In the genomic region with DNA sequence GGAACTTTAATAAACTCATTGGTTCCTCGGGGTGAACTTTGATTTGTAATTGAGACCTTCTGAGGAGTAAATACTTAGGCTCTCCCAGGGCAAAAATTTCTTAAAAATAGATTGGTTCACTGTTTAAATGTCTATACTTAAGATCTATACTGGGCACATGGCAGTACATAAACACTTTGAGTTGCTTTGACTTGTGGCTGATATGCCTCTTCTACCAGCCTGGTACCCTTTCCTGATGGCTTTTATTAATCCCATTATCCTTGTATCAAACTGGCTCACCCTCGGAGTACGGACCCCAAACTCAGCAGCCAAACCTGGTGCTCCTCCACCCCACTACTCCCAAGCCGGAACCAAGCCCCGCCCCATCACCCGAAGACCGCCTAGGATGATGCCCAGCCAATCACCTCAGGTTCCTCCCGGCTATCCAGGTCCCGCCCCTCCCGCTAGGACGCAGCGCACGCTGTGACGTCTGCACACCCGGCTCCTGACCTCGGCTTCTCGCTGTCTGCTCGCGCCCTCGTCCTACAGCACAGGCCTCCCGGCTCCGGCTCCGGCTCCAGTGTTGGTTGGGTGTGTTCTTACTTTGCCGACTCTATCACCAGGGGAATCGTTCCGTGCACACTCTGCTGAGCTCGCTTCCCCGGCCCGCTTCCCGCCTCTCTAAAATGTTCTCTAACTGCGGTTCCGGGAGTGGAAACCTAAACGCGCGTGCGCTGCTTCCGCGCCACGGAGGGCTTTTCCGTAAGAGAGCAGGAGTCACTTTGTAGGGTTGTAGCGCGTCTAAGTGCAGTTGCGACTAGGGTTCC, we compare ENCODE assay signal across 8 mouse cellular contexts. TPM values are rescaled to one million over a fixed set of nuclear protein-coding genes. Genes with fewer than 3 reads are reported as not detected.
DNase-seq lines count a peak whose midpoint lies in the region; ATAC-seq and TF ChIP-seq lines count a peak whose summit lies in the region.

Gene Tmem14c (plus strand): TSS at position 464 of the 806 bp plus-strand sequence.

- peak within 1 kb of the TSS; percentile 72 to 81 for H3K4me3 ChIP-seq in ES-E14 (ENCODE audit: insufficient read depth in 1 of 2, low read depth in 1 of 2, low read length in 2 of 2, poor library complexity in 1 of 2, severe bottlenecking in 1 of 2)
- peak within 1 kb of the TSS; percentile 63 for H3K4me3 ChIP-seq in forebrain, embryonic 15.5 days
- H3K4me3 ChIP-seq in lung, adult 2 months (replicated peaks; ENCODE audit: extremely low read depth, low read depth, low read length) = peak within 1 kb of the TSS; percentile 76

- peaks cover 25% of the 10 kb centered on the region for H3K36me3 ChIP-seq in ES-E14 (ENCODE audit: control insufficient read depth, insufficient read depth, low read length, poor library complexity, severe bottlenecking)
- H3K36me3 ChIP-seq in forebrain, embryonic 15.5 days = peaks cover 37% of the 10 kb centered on the region

- peak within 1 kb of the TSS; percentile 79 for H3K4me2 ChIP-seq in forebrain, embryonic 15.5 days (replicated peaks)

- DNase-seq in ES-E14 (ENCODE audit: low read depth, low spot score) = peak; percentile 90
- peak; percentile 93 for DNase-seq in cerebellum, adult 11-12 months
- peak; percentile 90 for DNase-seq in heart, postnatal 25 days (ENCODE audit: low spot score)
- peak; percentile 94 to 96 for DNase-seq in layer of hippocampus, adult 18-20 months (ENCODE audit: low spot score in 2 of 2)
- DNase-seq in lung, adult 2 months = peak; percentile 95
- DNase-seq in thymus, adult 18-20 months = peak; percentile 89 to 92

- WGBS in forebrain, embryonic 15.5 days = 1% methylated on average over 43 of the region's 43 CpGs
- under 1% methylated on average over 43 of the region's 43 CpGs for WGBS in lung, adult 2 months

- peak; percentile 89; the same call in 1 of the 2 replicates for TF ChIP-seq POLR2A in lung, adult 2 months (IDR thresholded peaks at IDR 0.05; ENCODE audit: borderline replicate concordance, extremely low read depth, low read depth, low read length)

- H3K4me1 ChIP-seq in ES-E14 (ENCODE audit: control insufficient read depth in 2 of 2, insufficient read depth in 2 of 2, low read length in 2 of 2, poor library complexity in 1 of 2) = peaks cover 3 to 9% of the 10 kb centered on the region in 2 experiments; a peak in 3 of 4 replicates
- peaks cover 20% of the 10 kb centered on the region for H3K4me1 ChIP-seq in forebrain, embryonic 15.5 days
- peaks cover 5% of the 10 kb centered on the region for H3K4me1 ChIP-seq in lung, adult 2 months (ENCODE audit: control insufficient read depth, insufficient read depth, low read length)

- H3K9ac ChIP-seq in ES-E14 (ENCODE audit: insufficient read depth, low read depth, low read length, poor library complexity, severe bottlenecking) = peak within 1 kb of the TSS; percentile 90
- peak within 1 kb of the TSS; percentile 60 for H3K9ac ChIP-seq in forebrain, embryonic 15.5 days (replicated peaks)

- H3K9me3 ChIP-seq in ES-E14 (ENCODE audit: control insufficient read depth, insufficient read depth, low read depth, low read length) = no peaks in the 10 kb centered on the region
- H3K9me3 ChIP-seq in forebrain, embryonic 15.5 days = no peaks in the 10 kb centered on the region

- H3K27me3 ChIP-seq in forebrain, embryonic 15.5 days = no peaks in the 10 kb centered on the region

- in situ Hi-C loops in ES-E14 (cut with MboI; ENCODE audit: low sequenced_read_pairs in 2 of 2, unreplicated experiment in 2 of 2) = no loop called here

- peak; percentile 99 for ATAC-seq in forebrain, embryonic 15.5 days (replicated peaks)
- ATAC-seq in neutrophil, adult 5-6 weeks (ENCODE audit: extremely low read depth, insufficient number of reproducible peaks, low FRiP score, poor library complexity, severe bottlenecking) = peak; percentile 98

- H3K27ac ChIP-seq in ES-E14 (ENCODE audit: insufficient read depth, low read depth, low read length, poor library complexity, severe bottlenecking) = no peak within 1 kb of the TSS
- H3K27ac ChIP-seq in forebrain, embryonic 15.5 days (replicated peaks) = peak within 1 kb of the TSS; percentile 89

- intact Hi-C loops in heart, postnatal 25 days (cut with DNase I) = loop anchor here (2.0 kb wide), 1 partner anchor 15 kb away; the partner anchor contains the start of gene Pak1ip1

- TF ChIP-seq CTCF in lung, adult 2 months (IDR thresholded peaks at IDR 0.05; ENCODE audit: insufficient read depth, low read length) = no peak

TF ChIP-seq in ES-E14, 5 proteins besides CTCF, POLR2A, EP300 and RAD21:
- TF ChIP-seq ZNF384 (IDR thresholded peaks at IDR 0.05; ENCODE audit: low read depth, low read length) = no peak
- TF ChIP-seq HCFC1 (IDR thresholded peaks at IDR 0.05; ENCODE audit: borderline replicate concordance, insufficient read depth, low read length) = peak; percentile 45; the same call in 1 of the 2 replicates
- TF ChIP-seq CHD2 (IDR thresholded peaks at IDR 0.05; ENCODE audit: low read depth, low read length) = no peak
- no peak for TF ChIP-seq MAFK (IDR thresholded peaks at IDR 0.05; ENCODE audit: insufficient read depth, low read depth, low read length)
- no peak for TF ChIP-seq ZC3H11A (IDR thresholded peaks at IDR 0.05; ENCODE audit: borderline replicate concordance, low read depth, low read length)

RNA-seq across cellular contexts. Expression of gene Tmem14c, which starts in this region (rescaled TPM):
- 123 and 134 TPM in 2 replicates for total RNA-seq in ES-E14 (2012; rRNA removed)
- polyA plus RNA-seq in forebrain, embryonic 15.5 days (2015; fragmentation: Nextera tagmentation; extraction: Ambion mirVana) = 112 and 118 TPM in 2 replicates
- total RNA-seq in heart, postnatal 25 days (2021) = 100 to 1,000 TPM; 188 to 203 TPM
- 10 to 100 TPM; 52.2 to 56.1 TPM for total RNA-seq in layer of hippocampus, adult 18-20 months (2021)
- polyA plus RNA-seq in lung, adult 2 months (2012; rRNA removed) = 66.5 and 83.5 TPM in 2 replicates
- total RNA-seq in neutrophil, adult 5-6 weeks (2017) = 99.3 and 103 TPM in 2 replicates
